Mouse (Mus musculus): ENCODE measurements around the gene Tsga10ip. TPM values are rescaled to one million over a fixed set of nuclear protein-coding genes. Genes with fewer than 3 reads are reported as not detected.
"Not testable (repeated sequence)": the region's sequence is repeated elsewhere in the genome, so short reads cannot be mapped to it uniquely, and the experiment has no call there.

Gene Tsga10ip
- polyA plus RNA-seq, 1 experiment from 2014 or later, result 1.8 TPM

DNA sequence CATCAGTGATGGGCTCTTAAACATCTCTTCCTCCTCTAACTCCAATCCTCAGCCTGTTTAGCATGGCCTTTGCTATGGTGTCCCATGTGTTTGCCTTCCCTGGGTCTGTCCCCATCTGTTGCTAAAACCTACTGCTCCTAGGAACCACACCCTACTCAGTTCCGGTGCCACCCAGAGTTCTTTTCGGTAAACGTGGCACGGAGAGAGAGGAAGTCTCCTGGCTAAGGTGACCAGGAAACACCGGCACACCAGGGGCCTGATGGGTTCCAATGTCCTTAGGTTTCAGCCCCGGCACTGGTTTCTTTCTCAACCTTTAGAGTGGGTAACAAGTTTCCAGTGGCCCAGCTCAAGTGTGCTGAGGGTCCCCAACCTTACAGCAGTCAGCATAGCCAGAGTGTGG, 18.3 kb upstream of the Tsga10ip start:
- Histone ChIP-seq H3K4me3 (no peak overlapping the region), H3K36me3 (peaks cover 40% of the 10 kb centered on the region), H3K27ac (no peak overlapping the region), H3K27me3 (ENCODE audit: insufficient read depth, poor library complexity, severe bottlenecking) (no peaks in the 10 kb centered on the region), H3K4me1 (peaks cover 14% of the 10 kb centered on the region), H3K9me3 (no peaks in the 10 kb centered on the region)
- 91% methylated on average over 6 of the region's 6 CpGs for WGBS
- no peak for DNase-seq (ENCODE audit: low spot score)

DNA sequence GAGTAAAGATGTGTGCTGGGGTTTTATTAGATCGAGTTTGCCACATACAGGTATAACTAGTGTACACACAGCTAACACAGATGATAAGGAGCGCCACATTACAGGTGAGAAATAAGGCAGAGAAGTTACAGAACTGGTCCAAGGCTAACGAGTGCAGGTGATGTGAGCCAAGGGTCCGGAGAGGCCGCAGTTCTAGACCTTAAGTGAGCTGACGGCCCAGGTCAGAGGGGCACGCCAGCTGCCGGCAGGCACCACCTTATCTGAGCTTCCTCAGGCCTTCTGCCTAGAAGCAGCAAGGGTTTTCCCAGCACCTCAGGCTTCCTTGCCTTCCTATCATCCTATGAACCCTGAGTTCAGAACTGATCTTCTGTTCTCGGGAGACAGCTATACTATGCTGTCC, 17.3 kb upstream of the Tsga10ip start:
- no peak overlapping the region for H3K27ac ChIP-seq
- 81% methylated on average over 9 of the region's 9 CpGs for WGBS
- H3K27me3 ChIP-seq (ENCODE audit: insufficient read depth, poor library complexity, severe bottlenecking), result no peaks in the 10 kb centered on the region
- DNase-seq (ENCODE audit: low spot score), result no peak
- peaks cover 14% of the 10 kb centered on the region for H3K4me1 ChIP-seq
- no peaks in the 10 kb centered on the region for H3K9me3 ChIP-seq
- H3K4me3 ChIP-seq, result no peak overlapping the region
- H3K36me3 ChIP-seq, result peaks cover 40% of the 10 kb centered on the region

DNA sequence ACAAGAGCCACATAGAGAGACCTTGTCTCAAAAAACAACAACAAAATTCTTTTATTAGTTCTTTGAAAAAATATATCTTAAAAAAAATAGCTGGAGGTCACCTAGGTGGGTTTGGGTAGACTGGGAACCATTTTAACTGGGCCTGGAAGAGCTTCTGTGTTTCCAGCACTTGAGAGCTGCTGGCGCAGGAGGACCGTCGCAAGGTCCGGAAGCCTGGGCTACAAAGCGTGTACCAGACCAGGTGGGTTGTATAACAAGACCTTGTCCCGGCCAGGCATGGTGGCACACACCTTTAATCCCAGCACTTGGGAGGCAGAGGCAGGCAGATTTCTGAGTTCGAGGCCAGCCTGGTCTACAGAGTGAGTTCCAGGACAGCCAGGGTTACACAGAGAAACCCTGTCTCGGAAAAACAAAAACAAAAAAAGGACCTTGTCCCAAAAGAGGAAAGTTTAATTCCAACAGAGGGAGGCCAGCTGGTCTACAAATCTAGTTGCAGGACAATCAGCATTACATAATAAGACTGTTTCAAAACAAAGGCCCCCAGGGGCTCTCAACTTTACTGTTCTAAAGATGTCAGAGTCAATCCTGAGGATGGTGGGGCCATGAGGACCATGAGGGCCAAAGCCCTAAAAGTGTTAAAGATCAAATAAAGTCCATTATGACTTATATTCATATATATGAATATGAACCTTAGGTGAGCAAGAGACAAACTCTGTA, 16.6 kb upstream of the Tsga10ip start:
- peaks cover 15% of the 10 kb centered on the region for H3K4me1 ChIP-seq
- 88% methylated on average over 8 of the region's 8 CpGs for WGBS
- no peak overlapping the region for H3K27ac ChIP-seq
- peaks cover 40% of the 10 kb centered on the region for H3K36me3 ChIP-seq
- H3K9me3 ChIP-seq, result no peaks in the 10 kb centered on the region
- no peaks in the 10 kb centered on the region for H3K27me3 ChIP-seq (ENCODE audit: insufficient read depth, poor library complexity, severe bottlenecking)
- DNase-seq (ENCODE audit: low spot score), result no peak
- H3K4me3 ChIP-seq, result no peak overlapping the region

DNA sequence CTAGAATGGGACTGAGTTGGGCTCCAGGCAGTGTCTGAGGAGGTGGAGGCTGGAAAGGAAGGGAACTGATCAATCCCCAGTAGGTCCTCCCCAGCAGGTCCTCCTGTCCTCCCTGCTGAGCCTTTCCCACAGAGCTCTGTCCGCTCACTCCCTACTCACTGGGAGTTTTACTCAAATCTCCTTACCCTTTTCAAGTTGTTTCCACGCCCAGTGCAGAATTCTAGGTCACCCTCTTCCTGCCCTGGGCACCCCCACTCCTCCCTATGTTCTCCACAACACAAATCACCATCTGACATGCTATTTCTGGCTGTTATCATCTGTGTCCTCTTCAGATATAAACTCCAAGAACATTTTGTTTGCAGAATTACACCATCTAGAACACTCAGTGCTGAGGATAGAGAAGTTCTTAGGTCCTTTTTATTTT, 12.2 kb upstream of the Tsga10ip start:
- no peak overlapping the region for H3K4me3 ChIP-seq
- WGBS, result 60% methylated on average over 2 of the region's 2 CpGs
- no peaks in the 10 kb centered on the region for H3K27me3 ChIP-seq (ENCODE audit: insufficient read depth, poor library complexity, severe bottlenecking)
- DNase-seq (ENCODE audit: low spot score), result no peak
- H3K9me3 ChIP-seq, result no peaks in the 10 kb centered on the region
- H3K27ac ChIP-seq, result no peak overlapping the region
- peaks cover 11% of the 10 kb centered on the region; the same call in 1 of the 2 replicates for H3K4me1 ChIP-seq
- H3K36me3 ChIP-seq, result peaks cover 9% of the 10 kb centered on the region; the same call in 1 of the 2 replicates

DNA sequence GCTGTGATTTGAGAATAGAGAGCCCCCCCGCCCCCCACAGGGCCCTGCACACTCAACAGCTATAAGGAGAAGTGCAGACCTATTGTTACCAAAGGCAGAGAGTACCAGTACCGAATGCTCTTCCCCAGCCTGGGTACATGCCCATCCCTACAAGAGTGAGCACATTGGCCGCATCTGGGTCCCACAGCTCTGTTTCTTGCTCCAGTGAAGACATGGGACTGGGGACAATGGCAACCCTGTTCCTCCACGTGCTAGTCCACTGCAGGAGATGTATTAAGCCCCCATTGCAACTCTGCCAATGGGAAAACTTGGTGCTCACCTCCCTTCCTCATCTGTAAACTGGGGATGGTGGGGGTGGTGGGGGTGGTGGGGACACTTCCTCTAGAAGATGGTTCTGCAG, 11.5 kb upstream of the Tsga10ip start:
- peaks cover 11% of the 10 kb centered on the region; the same call in 1 of the 2 replicates for H3K4me1 ChIP-seq
- DNase-seq (ENCODE audit: low spot score), result no peak
- 73% methylated on average over 4 of the region's 4 CpGs for WGBS
- no peak overlapping the region for H3K27ac ChIP-seq
- no peaks in the 10 kb centered on the region for H3K9me3 ChIP-seq
- H3K27me3 ChIP-seq (ENCODE audit: insufficient read depth, poor library complexity, severe bottlenecking), result no peaks in the 10 kb centered on the region
- H3K4me3 ChIP-seq, result no peak overlapping the region
- H3K36me3 ChIP-seq, result peaks cover 11% of the 10 kb centered on the region; the same call in 1 of the 2 replicates

DNA sequence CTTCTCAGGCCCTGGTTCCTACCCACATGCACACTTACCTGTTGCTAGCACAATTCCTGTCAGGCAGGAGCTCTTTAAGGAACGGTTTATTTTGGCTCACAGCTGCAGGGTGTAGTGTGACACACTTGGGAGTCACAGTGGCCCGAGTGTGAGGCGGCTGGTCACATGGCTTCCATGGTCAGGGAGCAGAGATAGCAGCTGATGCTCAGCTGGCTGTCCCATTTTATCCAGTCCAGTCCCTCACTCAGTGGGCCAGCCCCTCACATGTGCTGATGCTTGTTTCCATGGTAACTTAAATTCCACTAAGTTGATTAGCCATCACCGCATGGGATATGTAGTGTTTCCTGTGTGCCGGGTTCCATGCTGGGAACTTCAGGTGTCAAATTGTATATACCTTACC, 9.6 kb upstream of the Tsga10ip start:
- DNase-seq (ENCODE audit: low spot score), result no peak
- Histone ChIP-seq H3K4me3 (no peak overlapping the region), H3K27me3 (ENCODE audit: insufficient read depth, poor library complexity, severe bottlenecking) (no peaks in the 10 kb centered on the region), H3K36me3 (0 out of 2 replicates have a peak, but pooled peaks cover 4% of the 10 kb centered on the region), H3K9me3 (no peaks in the 10 kb centered on the region), H3K4me1 (peaks cover 30% of the 10 kb centered on the region), H3K27ac (no peak overlapping the region)
- WGBS, result 73% methylated on average over 5 of the region's 5 CpGs

DNA sequence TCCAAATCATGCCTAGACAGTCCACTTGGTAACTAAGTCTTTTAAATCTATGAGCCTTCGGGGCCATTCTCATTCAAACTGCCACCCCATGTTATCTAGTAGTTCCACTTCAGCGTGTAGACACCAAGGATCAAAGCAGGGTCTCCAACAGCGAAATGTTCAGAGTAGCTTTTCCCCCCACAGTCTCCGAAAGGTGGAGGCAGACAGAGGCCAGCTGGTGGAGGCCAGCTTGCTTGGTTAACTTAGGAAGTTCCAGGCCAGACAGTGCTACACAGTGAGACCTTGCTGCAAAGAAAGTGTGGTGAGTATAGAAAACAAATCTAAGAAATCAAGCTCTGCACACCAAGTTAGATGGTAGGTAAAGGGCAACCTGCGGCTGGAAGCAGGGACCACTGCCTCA, 8.3 kb upstream of the Tsga10ip start:
- peaks cover 35% of the 10 kb centered on the region for H3K4me1 ChIP-seq
- H3K36me3 ChIP-seq, result 0 out of 2 replicates have a peak, but pooled peaks cover 4% of the 10 kb centered on the region
- no peak overlapping the region for H3K4me3 ChIP-seq
- H3K27me3 ChIP-seq (ENCODE audit: insufficient read depth, poor library complexity, severe bottlenecking), result no peaks in the 10 kb centered on the region
- no peaks in the 10 kb centered on the region for H3K9me3 ChIP-seq
- WGBS, result 77% methylated on average over 5 of the region's 5 CpGs
- no peak overlapping the region for H3K27ac ChIP-seq
- no peak for DNase-seq (ENCODE audit: low spot score)

DNA sequence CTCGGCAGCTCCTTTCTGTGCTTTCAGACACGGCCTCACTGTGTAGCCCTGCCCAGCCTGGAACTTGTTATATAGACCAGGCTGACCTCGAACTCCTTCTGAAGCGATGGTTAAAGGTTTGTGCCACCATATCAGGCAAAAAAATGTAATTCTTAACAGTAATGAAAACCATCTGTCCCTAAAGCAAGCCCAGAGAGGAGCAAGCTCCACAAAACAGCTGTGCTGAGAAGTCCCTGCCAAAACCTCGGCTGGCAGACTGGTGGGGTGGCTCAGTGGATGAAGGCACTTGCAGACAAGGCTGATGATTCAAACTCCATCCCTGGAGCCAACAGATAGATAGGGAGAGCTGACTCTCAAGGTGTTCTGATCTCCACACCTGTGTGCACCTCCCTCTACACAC, 6.7 kb upstream of the Tsga10ip start:
- no peaks in the 10 kb centered on the region for H3K9me3 ChIP-seq
- 0 out of 2 replicates have a peak, but pooled peaks cover 4% of the 10 kb centered on the region for H3K36me3 ChIP-seq
- WGBS, result 76% methylated on average over 5 of the region's 5 CpGs
- no peaks in the 10 kb centered on the region for H3K27me3 ChIP-seq (ENCODE audit: insufficient read depth, poor library complexity, severe bottlenecking)
- DNase-seq (ENCODE audit: low spot score), result no peak
- H3K4me1 ChIP-seq, result peaks cover 32% of the 10 kb centered on the region
- H3K27ac ChIP-seq, result no peak overlapping the region
- no peak overlapping the region for H3K4me3 ChIP-seq

DNA sequence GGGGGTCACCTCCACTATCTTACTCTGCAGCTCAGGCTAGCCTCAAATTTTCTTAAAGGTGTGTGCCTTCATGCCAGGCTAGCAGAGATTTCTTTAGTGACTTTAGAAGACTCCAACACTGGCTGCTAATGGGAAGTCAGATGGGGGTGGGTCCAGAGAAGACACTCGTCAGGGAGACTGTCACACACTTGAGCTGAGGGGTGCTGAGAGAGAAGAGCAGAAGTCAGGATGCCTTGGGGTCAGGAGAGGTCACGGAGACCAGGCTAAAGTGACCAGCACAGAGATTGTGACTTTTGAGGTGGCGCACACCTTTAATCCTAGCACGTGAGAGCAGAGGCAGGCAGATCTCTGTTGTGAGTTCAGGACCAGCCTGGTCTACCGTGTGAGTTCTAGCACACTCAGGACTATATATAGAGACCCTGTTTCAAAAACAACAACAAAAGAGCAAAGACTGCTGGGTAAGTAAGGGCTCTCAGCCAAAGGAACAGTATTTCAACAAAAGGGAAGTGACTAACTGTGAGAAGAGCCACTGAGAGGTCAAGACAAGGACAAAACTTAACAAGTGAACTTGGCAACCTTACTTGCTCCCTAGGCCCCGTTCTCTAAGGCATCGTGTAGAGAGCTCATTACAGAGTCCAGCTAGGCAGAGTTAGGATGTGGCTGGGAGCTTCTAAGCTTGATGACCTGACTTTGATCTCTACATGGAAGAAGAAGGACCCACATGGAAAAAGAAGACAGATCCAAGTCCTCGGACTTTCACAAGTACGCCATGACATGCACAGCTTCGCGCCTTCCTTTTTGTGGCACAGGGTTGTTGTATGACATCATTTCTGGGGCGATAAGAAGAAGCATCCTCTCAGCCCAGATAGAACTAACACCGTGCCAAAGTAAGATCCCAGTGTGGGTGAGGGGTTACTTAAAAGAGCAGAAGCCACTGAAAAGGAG, 6.0 kb upstream of the Tsga10ip start:
- no peaks in the 10 kb centered on the region for H3K27me3 ChIP-seq (ENCODE audit: insufficient read depth, poor library complexity, severe bottlenecking)
- H3K27ac ChIP-seq, result no peak overlapping the region; the same call in 1 of the 2 replicates
- no peak for DNase-seq (ENCODE audit: low spot score)
- H3K4me1 ChIP-seq, result peaks cover 32% of the 10 kb centered on the region
- H3K9me3 ChIP-seq, result no peaks in the 10 kb centered on the region
- WGBS, result 83% methylated on average over 13 of the region's 13 CpGs
- 0 out of 2 replicates have a peak, but pooled peaks cover 4% of the 10 kb centered on the region for H3K36me3 ChIP-seq
- peak overlapping the region; percentile 71; the same call in 1 of the 2 replicates for H3K4me3 ChIP-seq

DNA sequence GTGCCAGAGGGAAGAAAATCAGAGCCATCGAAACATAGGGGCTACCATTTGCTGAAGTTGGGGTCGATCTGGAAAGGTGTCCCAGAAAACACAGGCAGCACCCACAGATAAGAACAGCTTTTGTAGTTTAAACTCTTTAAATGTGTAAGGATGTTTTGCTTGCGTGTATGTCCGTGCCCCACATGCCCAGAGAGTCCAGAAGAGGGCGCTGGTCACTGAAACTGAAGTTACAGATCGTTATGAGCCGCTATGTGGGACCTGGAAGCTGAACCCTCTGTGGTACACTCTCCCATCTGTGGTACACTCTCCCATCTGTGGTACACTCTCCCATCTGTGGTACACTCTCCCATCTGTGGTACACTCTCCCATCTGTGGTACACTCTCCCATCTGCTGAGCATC, 4.8 kb upstream of the Tsga10ip start:
- peak overlapping the region; percentile 71 for H3K4me3 ChIP-seq
- 0 out of 2 replicates have a peak, but pooled peaks cover 4% of the 10 kb centered on the region for H3K36me3 ChIP-seq
- H3K9me3 ChIP-seq, result no peaks in the 10 kb centered on the region
- H3K4me1 ChIP-seq, result peaks cover 32% of the 10 kb centered on the region
- WGBS, result 16% methylated on average over 7 of the region's 7 CpGs
- H3K27ac ChIP-seq, result peak overlapping the region; percentile 94
- H3K27me3 ChIP-seq (ENCODE audit: insufficient read depth, poor library complexity, severe bottlenecking), result no peaks in the 10 kb centered on the region
- DNase-seq (ENCODE audit: low spot score), result peak; percentile 85

DNA sequence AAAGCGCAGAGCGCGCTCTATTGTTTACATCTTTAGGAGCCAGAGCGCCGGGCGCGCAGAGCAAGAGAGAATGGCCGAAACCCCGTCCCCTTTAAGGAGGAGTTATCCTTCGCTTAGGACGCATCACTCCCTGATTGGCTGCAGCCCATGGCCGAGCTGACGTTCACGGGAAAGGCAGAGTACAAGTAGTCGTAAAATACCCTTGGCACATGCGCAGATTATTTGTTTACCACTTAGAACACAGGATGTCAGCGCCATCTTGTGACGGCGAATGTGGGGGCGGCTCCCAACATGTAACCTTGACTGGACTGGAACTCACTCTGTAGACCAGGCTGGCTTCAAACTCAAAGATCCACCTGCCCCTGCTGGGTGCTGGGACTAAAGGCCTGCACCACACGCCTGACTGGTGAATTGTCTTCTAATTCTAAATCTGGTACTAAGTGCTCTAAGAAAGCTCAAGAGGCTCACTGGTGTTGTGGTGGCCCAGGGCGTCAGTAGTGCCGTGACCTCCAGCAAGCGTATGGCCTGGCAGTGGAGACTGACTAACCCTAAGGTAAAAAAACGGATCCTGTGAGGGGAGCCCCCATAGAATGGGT, 4.3 kb upstream of the Tsga10ip start:
- WGBS, result 22% methylated on average over 25 of the region's 25 CpGs
- H3K9me3 ChIP-seq; H3K27me3 ChIP-seq (ENCODE audit: insufficient read depth, poor library complexity, severe bottlenecking); H3K36me3 ChIP-seq: not testable (repeated sequence)
- peaks cover 28% of the 10 kb centered on the region for H3K4me1 ChIP-seq
- H3K27ac ChIP-seq, result peak overlapping the region; percentile 94
- peak; percentile 87 for DNase-seq (ENCODE audit: low spot score)
- H3K4me3 ChIP-seq, result peak overlapping the region; percentile 71

DNA sequence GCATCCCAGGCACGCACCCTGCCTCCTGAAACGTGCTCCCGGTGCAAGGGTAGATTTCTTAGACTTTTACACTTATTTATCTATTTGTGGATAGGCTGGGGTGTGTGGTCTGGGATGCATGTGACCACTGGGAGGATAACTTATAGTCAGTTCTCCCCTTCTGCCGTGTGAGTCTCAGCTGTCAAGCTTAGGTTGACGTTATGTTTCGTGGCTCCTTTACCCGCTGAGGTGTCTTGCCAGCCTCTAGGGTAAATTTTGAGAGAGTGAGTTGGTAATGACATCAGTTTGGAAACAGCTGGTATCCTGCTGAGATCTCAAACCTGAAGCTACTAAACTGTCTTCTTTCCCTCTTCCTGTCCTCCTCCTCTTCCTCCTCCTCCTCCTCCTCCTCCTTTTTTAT, 3.6 kb upstream of the Tsga10ip start:
- H3K4me1 ChIP-seq, result peaks cover 26% of the 10 kb centered on the region
- H3K27me3 ChIP-seq (ENCODE audit: insufficient read depth, poor library complexity, severe bottlenecking), result no peaks in the 10 kb centered on the region
- no peak for DNase-seq (ENCODE audit: low spot score)
- WGBS, result 23% methylated on average over 7 of the region's 7 CpGs
- H3K36me3 ChIP-seq, result 0 out of 2 replicates have a peak, but pooled peaks cover 4% of the 10 kb centered on the region
- peak overlapping the region; percentile 80; the same call in 1 of the 2 replicates for H3K27ac ChIP-seq
- H3K9me3 ChIP-seq, result no peaks in the 10 kb centered on the region
- peak overlapping the region; percentile 57 for H3K4me3 ChIP-seq
